Mouse (Mus musculus) ZHBTc4 (cell line): Measurements from ENCODE around the gene Fgf11.

Experiments
- DNase-seq: peaks from one replicate; pipeline ENCODE4 v3.0.0-alpha.2; 2011; ENCODE audit warnings: low read depth, low spot score

The Fgf11 gene

DNA sequence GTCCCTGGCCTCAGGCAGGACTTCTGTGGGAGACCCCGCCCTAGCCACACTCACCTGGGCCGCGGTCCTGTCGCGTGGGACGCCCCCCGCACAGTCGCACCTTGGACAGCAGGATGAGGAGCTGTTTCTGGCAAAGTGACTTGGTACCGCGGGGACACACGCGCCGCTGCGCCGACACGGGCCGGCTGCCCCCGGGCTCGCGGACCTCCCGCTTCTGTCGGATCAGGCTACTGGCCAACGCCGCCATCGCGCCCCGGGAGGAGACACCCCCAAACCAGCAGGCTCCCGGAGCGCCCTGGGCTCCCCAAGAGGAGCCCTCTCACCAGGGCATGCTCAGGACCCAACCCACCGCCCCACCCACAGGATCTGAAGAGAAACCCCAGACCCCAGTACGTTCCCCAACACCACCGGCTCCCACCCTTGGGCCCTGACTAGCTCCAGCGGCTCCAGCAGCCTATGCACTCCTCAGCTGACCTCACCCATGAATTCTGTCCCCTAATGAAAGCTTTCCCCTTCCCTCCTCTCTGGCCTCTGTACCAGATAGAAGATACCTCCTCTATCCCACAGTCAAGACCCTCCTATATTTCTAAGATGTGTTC lies at the start of gene Fgf11:
Gene Fgf11 (minus strand): TSS at position 479 of the 599 bp plus-strand sequence.
- no peak for DNase-seq

GRCm38 (mm10) chr11:69850754-69851153 lies 49.1 kb upstream of the Fgf11 start:
- no peak for DNase-seq

GRCm38 (mm10) chr11:69849884-69850283 lies 48.2 kb upstream of the Fgf11 start:
- no peak for DNase-seq

DNA sequence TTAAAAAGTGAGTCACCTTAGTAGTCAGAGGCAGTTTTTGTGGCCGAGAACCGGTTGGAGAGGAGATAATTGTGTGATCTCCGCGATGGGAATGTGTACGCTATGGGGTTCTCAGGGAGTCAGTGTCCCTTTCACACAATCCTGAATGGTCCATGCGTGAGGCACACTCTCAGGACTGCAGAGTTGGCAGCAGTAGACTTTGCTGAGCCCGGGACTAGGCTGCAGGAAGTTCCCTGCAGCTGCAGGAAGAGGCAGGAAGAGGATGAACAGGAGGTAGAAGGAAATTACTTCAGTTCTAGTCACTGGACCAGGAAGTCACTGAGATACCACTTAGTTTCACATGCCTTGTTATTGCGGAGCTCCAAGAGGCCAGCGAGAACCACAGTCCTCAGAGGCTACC lies 47.5 kb upstream of the Fgf11 start:
- no peak for DNase-seq

DNA sequence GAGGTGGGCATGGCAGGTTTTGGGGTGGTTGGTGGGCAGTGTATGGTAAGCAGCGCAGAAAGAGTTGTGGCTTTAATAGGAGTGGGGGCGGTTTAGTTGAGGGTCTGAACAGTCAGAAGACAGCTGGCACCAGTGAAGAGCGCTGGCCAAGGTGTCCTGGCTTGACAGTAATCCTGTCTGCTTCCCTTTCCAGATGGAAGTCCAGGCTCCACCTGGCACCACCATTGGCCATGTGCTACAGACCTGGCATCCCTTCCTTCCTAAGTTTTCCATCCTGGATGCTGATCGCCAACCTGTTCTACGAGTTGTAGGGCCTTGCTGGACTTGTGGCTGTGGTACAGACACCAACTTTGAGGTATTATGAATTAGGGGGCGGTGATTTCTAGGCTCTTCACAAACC lies 46.4 kb upstream of the Fgf11 start:
- DNase-seq, result no peak

DNA sequence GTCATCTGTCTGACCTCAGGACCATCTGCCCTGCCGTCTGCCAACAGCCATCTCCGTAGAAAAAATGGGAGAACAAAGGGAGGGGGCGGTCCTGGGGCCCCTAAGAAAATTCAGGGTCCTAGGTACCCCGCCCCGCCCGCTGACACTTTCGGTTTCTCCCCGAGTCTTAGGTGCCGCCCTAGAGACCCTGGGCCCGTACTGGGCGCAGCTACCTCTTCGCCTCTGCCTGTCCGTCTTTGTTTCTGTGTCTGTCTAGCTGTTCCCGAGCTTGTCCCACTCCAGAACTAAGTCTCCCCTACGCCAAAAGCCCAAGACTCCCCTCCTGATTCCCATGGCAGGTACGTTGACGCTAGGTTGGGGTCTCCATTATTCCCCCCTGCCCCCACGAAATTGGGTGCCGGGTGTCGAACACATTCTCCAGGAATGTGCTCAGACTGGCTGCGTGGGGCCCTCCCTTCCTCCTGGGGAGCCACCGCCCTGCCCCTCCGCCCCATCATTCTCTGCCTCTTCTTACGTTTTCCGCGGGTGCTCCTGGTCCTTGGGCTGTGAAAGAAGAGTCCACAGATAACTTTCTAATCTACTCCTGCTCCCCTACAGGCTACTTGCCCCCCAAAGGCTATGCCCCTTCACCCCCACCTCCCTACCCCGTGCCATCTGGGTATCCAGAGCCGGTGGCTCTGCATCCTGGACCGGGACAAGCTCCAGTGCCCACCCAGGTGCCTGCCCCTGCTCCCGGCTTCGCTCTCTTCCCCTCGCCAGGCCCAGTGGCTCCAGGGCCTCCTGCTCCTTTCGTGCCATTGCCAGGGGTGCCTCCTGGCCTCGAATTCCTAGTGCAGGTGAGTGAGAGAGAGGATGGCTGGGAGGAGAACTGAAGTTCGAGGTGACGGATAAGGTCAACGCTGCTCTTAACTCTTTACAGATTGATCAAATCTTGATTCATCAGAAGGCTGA lies 45.4 kb upstream of the Fgf11 start:
- DNase-seq, result no peak

- DNase-seq, result peak; percentile 96
Measured at GRCm38 (mm10) chr11:69846198-69846680, 44.6 kb upstream of the Fgf11 start, which contains the start of gene Plscr3. Gene Plscr3 (plus strand): TSS chr11:69846376.

DNA sequence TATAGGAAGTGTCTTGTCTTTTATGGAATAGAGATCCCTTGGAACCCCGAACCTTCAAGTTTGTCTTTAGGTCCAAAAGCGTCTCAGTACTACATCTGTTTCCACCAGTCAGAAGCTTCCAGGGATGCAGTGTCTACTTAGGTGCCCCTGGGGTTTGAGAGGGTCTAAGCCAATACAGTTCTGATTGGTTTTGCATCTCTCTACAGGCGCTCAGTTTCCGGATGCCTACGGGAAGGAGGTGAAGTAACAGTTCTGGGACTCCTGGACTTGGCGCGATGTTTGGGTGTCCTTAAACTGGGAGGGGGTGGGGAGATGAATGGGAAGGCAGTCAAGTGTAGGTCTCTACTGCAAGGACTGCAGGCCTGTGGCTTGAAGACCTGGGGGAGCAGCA lies 37.1 kb upstream of the Fgf11 start:
- no peak for DNase-seq

GRCm38 (mm10) chr11:69837952-69838713 lies 36.5 kb upstream of the Fgf11 start, which contains the start of gene Tmem256:
Gene Tmem256 (plus strand): TSS chr11:69838514.
- peak; percentile 99 for DNase-seq

DNA sequence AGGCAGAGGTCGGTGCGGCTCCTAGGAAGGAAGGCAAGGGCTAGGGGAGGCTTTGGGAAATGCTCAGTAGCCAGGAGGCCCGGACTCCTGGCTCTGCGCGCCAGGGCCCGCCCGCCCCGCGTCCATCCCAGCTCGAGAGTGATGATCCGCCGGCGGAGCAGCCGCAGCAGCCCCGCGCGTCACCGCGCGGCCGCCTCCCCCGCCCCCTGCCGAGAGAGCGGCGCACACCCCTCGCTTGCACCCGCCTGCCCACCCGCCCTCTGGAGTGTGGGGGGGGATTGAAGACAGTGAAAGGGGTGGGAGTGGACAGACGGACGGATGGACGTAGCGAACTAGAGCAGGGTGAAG lies 35.9 kb upstream of the Fgf11 start, which contains the start of gene Nlgn2:
Gene Nlgn2 (minus strand): TSS at position 181 of the 348 bp plus-strand sequence.
- no peak for DNase-seq

DNA sequence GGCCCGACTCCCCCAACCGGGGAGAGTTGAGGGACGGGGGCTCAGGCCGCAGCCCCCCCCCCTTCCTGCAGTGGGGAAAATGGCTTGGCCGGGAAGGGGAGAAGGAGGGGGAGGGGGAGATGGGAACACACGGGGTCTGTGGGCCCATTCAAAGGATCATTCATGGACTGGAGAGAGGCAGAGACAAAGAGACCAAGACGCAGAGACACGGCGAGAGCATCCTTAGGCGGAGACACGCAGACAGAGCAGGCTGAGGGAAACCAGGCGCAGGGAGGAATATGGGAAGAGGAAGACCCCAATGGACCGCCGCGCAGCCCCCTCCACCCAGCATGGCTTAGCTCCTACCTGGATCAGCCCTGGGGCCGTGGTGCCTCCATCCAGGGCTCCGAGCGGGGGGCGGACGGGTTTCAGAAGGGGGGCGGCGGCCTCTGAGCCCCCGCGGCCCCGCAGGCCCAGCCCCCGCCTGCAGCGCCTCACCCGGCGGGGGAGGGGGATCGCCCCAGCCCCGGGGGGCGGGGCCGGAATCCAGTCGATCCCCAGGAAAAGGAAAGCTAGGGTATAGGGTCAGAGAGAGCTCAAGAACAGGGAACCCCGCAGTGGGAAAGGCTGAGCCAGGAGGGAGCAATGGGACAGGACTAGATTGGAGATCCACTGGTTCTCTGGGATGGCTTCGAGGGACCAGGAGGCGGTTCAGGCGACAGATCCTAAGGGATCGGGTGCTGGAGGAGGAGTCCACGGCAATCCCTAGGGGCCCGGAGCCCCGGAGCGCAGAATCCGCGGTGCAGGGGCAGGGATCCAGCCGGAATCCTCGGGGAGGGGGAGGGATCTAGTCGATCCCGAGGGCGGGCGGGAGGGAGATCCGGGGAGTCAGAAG lies 35.3 kb upstream of the Fgf11 start:
- DNase-seq, result no peak

DNA sequence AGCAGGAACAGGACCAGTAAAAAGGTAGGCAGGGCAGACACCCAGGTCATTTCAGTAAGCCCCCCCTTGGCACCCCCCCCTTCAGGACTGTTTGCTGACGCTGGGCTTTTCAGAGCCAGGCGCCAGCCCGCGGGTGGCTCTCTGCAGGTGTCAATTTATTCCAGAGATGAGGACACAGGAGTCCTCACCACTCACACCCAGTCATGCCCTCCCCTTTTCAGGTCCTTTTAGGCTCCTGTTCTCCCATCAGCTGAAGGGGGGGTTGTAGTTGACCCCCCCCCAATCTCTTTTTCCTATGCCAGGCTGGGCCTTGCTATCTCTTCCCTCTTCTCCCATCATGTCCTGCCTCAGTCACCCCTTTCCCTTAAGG lies 34.3 kb upstream of the Fgf11 start:
- no peak for DNase-seq

GRCm38 (mm10) chr11:69835326-69835965 lies 33.8 kb upstream of the Fgf11 start:
- DNase-seq, result no peak

GRCm38 (mm10) chr11:69834001-69834549 lies 32.4 kb upstream of the Fgf11 start:
- peak; percentile 84 for DNase-seq

DNA sequence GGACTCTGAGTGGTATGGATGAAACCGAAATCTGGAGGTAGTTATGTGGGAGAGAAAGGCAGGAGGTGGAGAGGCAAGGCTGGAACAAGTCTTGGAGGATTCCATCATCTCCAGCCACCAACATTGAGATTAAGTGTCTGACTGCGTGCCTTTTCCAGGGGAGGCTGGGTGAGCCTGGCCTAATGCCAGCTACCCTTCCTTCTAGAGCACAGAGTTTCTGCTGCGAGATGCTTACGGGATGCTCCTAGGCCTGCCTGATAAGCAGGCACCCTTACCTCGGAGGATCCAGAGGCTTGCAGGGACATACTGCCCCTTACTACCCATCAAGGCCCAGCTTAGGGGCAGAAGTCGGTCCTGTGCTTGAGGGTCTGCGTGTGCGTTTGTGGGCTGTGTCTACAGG lies 31.9 kb upstream of the Fgf11 start:
- no peak for DNase-seq

GRCm38 (mm10) chr11:69828832-69829231 lies 27.2 kb upstream of the Fgf11 start:
- peak; percentile 36 for DNase-seq

- DNase-seq, result no peak
Measured at GRCm38 (mm10) chr11:69823456-69823855, 21.8 kb upstream of the Fgf11 start.

DNA sequence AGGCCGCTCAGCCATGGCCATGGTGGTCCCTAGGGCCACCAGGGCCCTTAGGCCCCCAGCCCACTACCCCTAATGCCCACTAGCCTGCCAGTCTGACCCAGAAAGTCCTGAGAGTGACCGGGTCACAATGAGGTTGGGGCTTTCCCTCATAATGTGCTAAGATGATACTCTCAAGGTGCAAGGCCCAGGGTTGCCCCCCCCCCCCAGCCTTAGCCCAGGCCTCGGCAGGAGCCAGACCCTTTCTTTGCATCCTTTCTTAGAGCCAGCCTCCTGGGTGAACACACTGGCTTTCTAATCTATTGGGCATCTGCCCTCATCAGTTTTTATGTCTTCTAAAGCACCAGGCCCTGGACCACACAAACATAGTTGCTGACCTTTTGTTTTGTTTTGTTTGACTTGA lies 20.4 kb upstream of the Fgf11 start, which contains the start of gene Spem1:
Gene Spem1 (minus strand): TSS at position 101 of the 400 bp plus-strand sequence.
- DNase-seq, result no peak

DNA sequence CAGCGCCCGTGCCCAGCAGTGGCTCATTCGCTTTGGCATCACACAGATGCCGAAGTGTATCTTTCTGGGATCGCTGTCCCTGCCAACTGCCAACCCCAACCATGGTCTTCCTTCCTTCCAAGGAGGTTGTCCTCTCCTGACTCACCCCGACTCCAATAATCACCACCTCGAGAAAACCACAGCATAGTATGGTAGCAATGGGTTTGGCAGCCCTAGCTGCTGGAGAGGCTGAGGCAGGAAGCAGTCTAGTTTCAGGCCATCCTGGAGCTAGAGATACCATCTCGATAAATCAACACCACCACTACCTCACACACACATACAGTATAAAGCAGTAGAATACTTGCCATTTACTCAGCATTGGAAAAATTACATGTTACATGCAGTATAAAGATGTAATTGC lies 17.2 kb upstream of the Fgf11 start:
- DNase-seq, result no peak

- DNase-seq, result no peak
Measured at GRCm38 (mm10) chr11:69818365-69818764, 16.7 kb upstream of the Fgf11 start, which contains the start of gene Spem2. Gene Spem2 (minus strand): TSS chr11:69818465.
